Mouse (Mus musculus) small intestine, adult 2 months (tissue): ENCODE results near the gene Map3k10. TPM values are rescaled to one million over a fixed set of nuclear protein-coding genes. Genes with fewer than 3 reads are reported as not detected.

Source experiments
- H3K27ac ChIP-seq: fragments of 200-500 bp; 2 replicates; pipeline ENCODE4 v1.5.1; 2012; ENCODE audit warnings: low read depth, low read length, control low read depth, inconsistent platforms; ENCODE audit not compliant: insufficient read depth
- H3K27me3 ChIP-seq: fragments of 200-500 bp; 2 replicates; pipeline ENCODE4 v1.6.1; 2012; ENCODE audit warnings: mild to moderate bottlenecking, moderate library complexity, low read length, inconsistent platforms; ENCODE audit not compliant: control insufficient read depth, insufficient read depth
- H3K36me3 ChIP-seq: fragments of 200-500 bp; 2 replicates; pipeline ENCODE4 v1.6.1; 2012; ENCODE audit warnings: mild to moderate bottlenecking, low read length, control low read depth, inconsistent platforms; ENCODE audit not compliant: control insufficient read depth, insufficient read depth
- H3K4me1 ChIP-seq: fragments of 200-500 bp; 2 replicates; pipeline ENCODE4 v1.6.1; 2012; ENCODE audit warnings: low read length, inconsistent platforms, mixed read lengths; ENCODE audit not compliant: control insufficient read depth, insufficient read depth, insufficient read length
- H3K4me3 ChIP-seq: fragments of 200-500 bp; 2 replicates; pipeline ENCODE4 v1.5.1; 2012; ENCODE audit warnings: low read depth, mild to moderate bottlenecking, control low read depth, inconsistent platforms, low read length, moderate library complexity
- CTCF ChIP-seq: fragments of 200-500 bp; IDR thresholded peaks from 2 replicates; pipeline ENCODE4 v1.5.1; 2012; ENCODE audit warnings: low read depth, mild to moderate bottlenecking, control low read depth, inconsistent platforms, low read length, moderate library complexity, mixed read lengths; ENCODE audit not compliant: insufficient replicate concordance, insufficient read length; ENCODE audit errors: extremely low read depth
- POLR2A ChIP-seq: fragments of 200-500 bp; IDR thresholded peaks from 2 replicates; pipeline ENCODE4 v1.6.1; 2012; ENCODE audit warnings: low read depth, mild to moderate bottlenecking, control low read depth, inconsistent platforms, low read length, moderate library complexity
- WGBS: fragments of 180-500 bp; shearing (Covaris S2); methylation state at CpG from one replicate; pipeline ENCODE4 v1.1.7; 2018; 5-methylcytosine and 5-hydroxymethylcytosine counted together
- polyA plus RNA-seq: library from polyadenylated mRNA; depleted of rRNA; stranded (reverse); fragments of >200 nt; gene quantifications from 2 replicates; pipeline ENCODE4 v1.2.3, GENCODE M21; 2012

Gene Map3k10
- polyA plus RNA-seq, 1 experiment: 16.8 TPM

GRCm38 (mm10) chr7:27624967-27625366 is 49.4 kb downstream of the Map3k10 start:
- Histone ChIP-seq H3K27ac (no peak overlapping the region), H3K4me3 (no peak overlapping the region), H3K27me3 (no peaks in the 10 kb centered on the region), H3K4me1 (no peaks in the 10 kb centered on the region), H3K36me3 (peaks cover 75% of the 10 kb centered on the region)
- TF ChIP-seq POLR2A (no peak), CTCF (no peak)

- peaks cover 71% of the 10 kb centered on the region for H3K36me3 ChIP-seq
- H3K27me3 ChIP-seq: no peaks in the 10 kb centered on the region
- no peaks in the 10 kb centered on the region for H3K4me1 ChIP-seq
- TF ChIP-seq CTCF (no peak), POLR2A (no peak)
- no peak overlapping the region for H3K4me3 ChIP-seq
- no peak overlapping the region for H3K27ac ChIP-seq
- 86% methylated on average over 1 of the region's 1 CpGs for WGBS
Observed at GRCm38 (mm10) chr7:27622234-27622633, 52.2 kb downstream of the Map3k10 start.

GRCm38 (mm10) chr7:27621028-27621427 is 53.4 kb downstream of the Map3k10 start:
- 70% methylated on average over 6 of the region's 6 CpGs for WGBS
- Histone ChIP-seq H3K36me3 (peaks cover 64% of the 10 kb centered on the region), H3K4me3 (no peak overlapping the region), H3K4me1 (no peaks in the 10 kb centered on the region), H3K27ac (no peak overlapping the region), H3K27me3 (no peaks in the 10 kb centered on the region)
- TF ChIP-seq POLR2A: no peak
- no peak for TF ChIP-seq CTCF

GRCm38 (mm10) chr7:27613751-27614499 is 60.5 kb downstream of the Map3k10 start:
- Histone ChIP-seq H3K27ac (no peak overlapping the region), H3K27me3 (no peaks in the 10 kb centered on the region), H3K4me1 (peaks cover 8% of the 10 kb centered on the region; the same call in 1 of the 2 replicates), H3K4me3 (no peak overlapping the region), H3K36me3 (peaks cover 34% of the 10 kb centered on the region)
- WGBS: 74% methylated on average over 8 of the region's 8 CpGs
- TF ChIP-seq CTCF (no peak), POLR2A (no peak)

GRCm38 (mm10) chr7:27612940-27613339 is 61.5 kb downstream of the Map3k10 start:
- Histone ChIP-seq H3K36me3 (peaks cover 31% of the 10 kb centered on the region), H3K4me1 (peaks cover 8% of the 10 kb centered on the region; the same call in 1 of the 2 replicates), H3K27me3 (no peaks in the 10 kb centered on the region), H3K27ac (no peak overlapping the region), H3K4me3 (no peak overlapping the region)
- 76% methylated on average over 4 of the region's 4 CpGs for WGBS
- TF ChIP-seq POLR2A: no peak
- TF ChIP-seq CTCF: no peak

- Histone ChIP-seq H3K4me3 (no peak overlapping the region), H3K27me3 (no peaks in the 10 kb centered on the region), H3K36me3 (peaks cover 22% of the 10 kb centered on the region), H3K4me1 (peaks cover 19% of the 10 kb centered on the region; the same call in 1 of the 2 replicates), H3K27ac (no peak overlapping the region)
- TF ChIP-seq CTCF (no peak), POLR2A (no peak)
- 80% methylated on average over 5 of the region's 5 CpGs for WGBS
Observed at GRCm38 (mm10) chr7:27610871-27611270, 63.5 kb downstream of the Map3k10 start.

- no peak overlapping the region for H3K27ac ChIP-seq
- 62% methylated on average over 3 of the region's 3 CpGs for WGBS
- no peaks in the 10 kb centered on the region for H3K27me3 ChIP-seq
- TF ChIP-seq CTCF (no peak), POLR2A (no peak)
- no peak overlapping the region for H3K4me3 ChIP-seq
- peaks cover 23% of the 10 kb centered on the region for H3K4me1 ChIP-seq
- peaks cover 18% of the 10 kb centered on the region for H3K36me3 ChIP-seq
Observed at GRCm38 (mm10) chr7:27610370-27610769, 64.0 kb downstream of the Map3k10 start.
